Mouse (Mus musculus) forebrain, embryonic 16.5 days (tissue): ENCODE results near the gene Snx15. TPM values are rescaled to one million over a fixed set of nuclear protein-coding genes. Genes with fewer than 3 reads are reported as not detected.

Experiments used
- ATAC-seq: fragments of 200-750 bp; cut with Nextera tagmentation; 2 replicates; pipeline ENCODE4 v1.8.0; 2017; ENCODE audit warnings: mild to moderate bottlenecking, moderate library complexity
- H3K27ac ChIP-seq: fragments of 300-500 bp; sonication (generic); 2 replicates; pipeline ENCODE4 v1.5.1; 2014; ENCODE audit warnings: low read length, control low read depth
- H3K27me3 ChIP-seq: fragments of 300-500 bp; sonication (generic); replicated peaks from 2 replicates; pipeline ENCODE4 v1.6.1; 2014; ENCODE audit warnings: low read length; ENCODE audit not compliant: control insufficient read depth, insufficient read depth
- H3K36me3 ChIP-seq: fragments of 300-500 bp; sonication (generic); 2 replicates; pipeline ENCODE4 v1.6.1; 2014; ENCODE audit not compliant: control insufficient read depth, insufficient read depth
- H3K4me1 ChIP-seq: fragments of 300-500 bp; sonication (generic); replicated peaks from 2 replicates; pipeline ENCODE4 v1.6.1; 2014; ENCODE audit warnings: low read length; ENCODE audit not compliant: control insufficient read depth, insufficient read depth
- H3K4me2 ChIP-seq: fragments of 300-500 bp; sonication (generic); 2 replicates; pipeline ENCODE4 v1.6.1; 2014; ENCODE audit warnings: mild to moderate bottlenecking, low read length, control low read depth
- H3K4me3 ChIP-seq: fragments of 300-500 bp; sonication (generic); replicated peaks from 2 replicates; pipeline ENCODE4 v1.5.1; 2014; ENCODE audit warnings: mild to moderate bottlenecking, low read length, control low read depth
- H3K9ac ChIP-seq: fragments of 300-500 bp; sonication (generic); replicated peaks from 2 replicates; pipeline ENCODE4 v1.6.1; 2014; ENCODE audit warnings: low read depth, low read length, control low read depth
- H3K9me3 ChIP-seq: fragments of 300-500 bp; sonication (generic); 2 replicates; pipeline ENCODE4 v1.6.1; 2016; ENCODE audit warnings: low read length; ENCODE audit not compliant: control insufficient read depth
- WGBS: fragments of 180-500 bp; shearing (Covaris S2); extraction: QIAGEN DNeasy Blood & Tissue Kit; methylation state at CpG from one replicate; pipeline ENCODE4 v1.1.7; 2014; 5-methylcytosine and 5-hydroxymethylcytosine counted together
- polyA plus RNA-seq: library from polyadenylated mRNA; unstranded; fragments of >200 nt; fragmentation: Nextera tagmentation; extraction: Ambion mirVana; gene quantifications from 2 replicates; pipeline ENCODE4 v1.2.1, GENCODE M21; 2015

Gene Snx15
- polyA plus RNA-seq, 1 experiment from 2014 or later: 50.1 TPM

- peak overlapping the region; percentile 77 for H3K4me3 ChIP-seq
- no peaks in the 10 kb centered on the region for H3K9me3 ChIP-seq
- H3K9ac ChIP-seq: peak overlapping the region; percentile 49
- peaks cover 11% of the 10 kb centered on the region for H3K36me3 ChIP-seq
- peaks cover 21% of the 10 kb centered on the region for H3K4me1 ChIP-seq
- H3K27me3 ChIP-seq: no peaks in the 10 kb centered on the region
- no peak overlapping the region for H3K27ac ChIP-seq
- WGBS: under 1% methylated on average over 17 of the region's 17 CpGs
- H3K4me2 ChIP-seq: peak overlapping the region; percentile 91
- ATAC-seq: peak; percentile 64
These were observed 42.7 kb downstream of the Snx15 start for GRCm38 (mm10) chr19:6085417-6085879.

GRCm38 (mm10) chr19:6084478-6085248 is 43.4 kb downstream of the Snx15 start, which contains the start of the genes Zfpl1 and Cdca5:
TSS of gene Zfpl1 (minus strand) at chr19:6084956.
TSS of gene Cdca5 (plus strand) at chr19:6084983.
- Histone ChIP-seq H3K4me2 (peak within 1 kb of the TSS; percentile 91), H3K27me3 (no peaks in the 10 kb centered on the region), H3K9ac (peak within 1 kb of the TSS; percentile 75), H3K4me3 (peak within 1 kb of the TSS; percentile 77), H3K36me3 (peaks cover 13% of the 10 kb centered on the region), H3K27ac (peak within 1 kb of the TSS; percentile 59), H3K4me1 (peaks cover 21% of the 10 kb centered on the region), H3K9me3 (no peaks in the 10 kb centered on the region)
- under 1% methylated on average over 58 of the region's 58 CpGs for WGBS
- peak; percentile 93 for ATAC-seq

- WGBS: 88% methylated on average over 9 of the region's 9 CpGs
- Histone ChIP-seq H3K4me2 (no peak within 1 kb of the TSS), H3K27me3 (no peaks in the 10 kb centered on the region), H3K9me3 (no peaks in the 10 kb centered on the region), H3K4me3 (no peak within 1 kb of the TSS), H3K27ac (no peak within 1 kb of the TSS), H3K4me1 (peaks cover 26% of the 10 kb centered on the region), H3K36me3 (peaks cover 13% of the 10 kb centered on the region), H3K9ac (no peak within 1 kb of the TSS)
- ATAC-seq: no peak
These were observed 45.9 kb downstream of the Snx15 start, which contains the start of gene Gm28374 for GRCm38 (mm10) chr19:6082156-6082555. TSS of gene Gm28374 (minus strand) at chr19:6082256.

- 96% methylated on average over 12 of the region's 12 CpGs for WGBS
These were observed 48.1 kb downstream of the Snx15 start, which contains the start of gene Tmem262 for GRCm38 (mm10) chr19:6079983-6080480. TSS of gene Tmem262 (plus strand) at chr19:6080033.

GRCm38 (mm10) chr19:6076564-6077393 is 51.3 kb downstream of the Snx15 start, which contains the start of gene Vps51:
TSS of gene Vps51 (minus strand) at chr19:6077231.
- WGBS: 2% methylated on average over 33 of the region's 33 CpGs

More at GRCm38 (mm10) chr19:6079983-6080480, 48.1 kb downstream of the Snx15 start, which contains the start of gene Tmem262:
- H3K4me1 ChIP-seq: peaks cover 29% of the 10 kb centered on the region
- no peaks in the 10 kb centered on the region for H3K27me3 ChIP-seq
- ATAC-seq: no peak
- H3K4me3 ChIP-seq: no peak within 1 kb of the TSS
- H3K9me3 ChIP-seq: no peaks in the 10 kb centered on the region
- H3K36me3 ChIP-seq: peaks cover 13% of the 10 kb centered on the region
- H3K27ac ChIP-seq: no peak within 1 kb of the TSS
- no peak within 1 kb of the TSS for H3K4me2 ChIP-seq
- no peak within 1 kb of the TSS for H3K9ac ChIP-seq

GRCm38 (mm10) chr19:6073889-6074288 is 54.2 kb downstream of the Snx15 start:
- ATAC-seq: no peak
- WGBS: 93% methylated on average over 5 of the region's 5 CpGs
- Histone ChIP-seq H3K9me3 (no peaks in the 10 kb centered on the region), H3K36me3 (peaks cover 11% of the 10 kb centered on the region), H3K9ac (no peak overlapping the region), H3K4me1 (peaks cover 17% of the 10 kb centered on the region), H3K27ac (no peak overlapping the region), H3K4me3 (no peak overlapping the region), H3K4me2 (no peak overlapping the region), H3K27me3 (no peaks in the 10 kb centered on the region)

More at GRCm38 (mm10) chr19:6076564-6077393, 51.3 kb downstream of the Snx15 start, which contains the start of gene Vps51:
- Histone ChIP-seq H3K9me3 (no peaks in the 10 kb centered on the region), H3K4me2 (peak within 1 kb of the TSS; percentile 94), H3K36me3 (peaks cover 11% of the 10 kb centered on the region), H3K4me1 (peaks cover 17% of the 10 kb centered on the region), H3K27me3 (no peaks in the 10 kb centered on the region), H3K9ac (peak within 1 kb of the TSS; percentile 76), H3K27ac (peak within 1 kb of the TSS; percentile 82), H3K4me3 (peak within 1 kb of the TSS; percentile 65)
- peak; percentile 93 for ATAC-seq

- Histone ChIP-seq H3K4me2 (no peak overlapping the region), H3K9ac (no peak overlapping the region), H3K36me3 (peaks cover 12% of the 10 kb centered on the region), H3K4me1 (peaks cover 24% of the 10 kb centered on the region), H3K4me3 (no peak overlapping the region), H3K9me3 (no peaks in the 10 kb centered on the region), H3K27me3 (no peaks in the 10 kb centered on the region), H3K27ac (no peak overlapping the region)
- WGBS: 95% methylated on average over 19 of the region's 19 CpGs
- ATAC-seq: no peak
These were observed 56.8 kb downstream of the Snx15 start for GRCm38 (mm10) chr19:6071261-6071660.

GRCm38 (mm10) chr19:6070571-6071250 is 57.4 kb downstream of the Snx15 start:
- no peaks in the 10 kb centered on the region for H3K9me3 ChIP-seq
- ATAC-seq: no peak
- H3K27me3 ChIP-seq: no peaks in the 10 kb centered on the region
- 89% methylated on average over 31 of the region's 31 CpGs for WGBS
- peaks cover 12% of the 10 kb centered on the region for H3K36me3 ChIP-seq
- no peak overlapping the region for H3K4me3 ChIP-seq
- peaks cover 22% of the 10 kb centered on the region for H3K4me1 ChIP-seq
- H3K9ac ChIP-seq: no peak overlapping the region
- H3K4me2 ChIP-seq: no peak overlapping the region
- no peak overlapping the region for H3K27ac ChIP-seq
